Mouse (Mus musculus) megakaryocyte, embryonic 14.5 days (primary cell): ENCODE results near the gene Rorb.

ENCODE experiments used
- FLI1 ChIP-seq: IDR thresholded peaks from 2 replicates; pipeline ENCODE4 v1.6.1; 2012; ENCODE audit warnings: low read length, inconsistent platforms, mixed read lengths
- GATA1 ChIP-seq: IDR thresholded peaks from 3 replicates; pipeline ENCODE4 v1.6.1; 2012; ENCODE audit warnings: mixed read lengths, low read length, inconsistent platforms, borderline replicate concordance

DNA sequence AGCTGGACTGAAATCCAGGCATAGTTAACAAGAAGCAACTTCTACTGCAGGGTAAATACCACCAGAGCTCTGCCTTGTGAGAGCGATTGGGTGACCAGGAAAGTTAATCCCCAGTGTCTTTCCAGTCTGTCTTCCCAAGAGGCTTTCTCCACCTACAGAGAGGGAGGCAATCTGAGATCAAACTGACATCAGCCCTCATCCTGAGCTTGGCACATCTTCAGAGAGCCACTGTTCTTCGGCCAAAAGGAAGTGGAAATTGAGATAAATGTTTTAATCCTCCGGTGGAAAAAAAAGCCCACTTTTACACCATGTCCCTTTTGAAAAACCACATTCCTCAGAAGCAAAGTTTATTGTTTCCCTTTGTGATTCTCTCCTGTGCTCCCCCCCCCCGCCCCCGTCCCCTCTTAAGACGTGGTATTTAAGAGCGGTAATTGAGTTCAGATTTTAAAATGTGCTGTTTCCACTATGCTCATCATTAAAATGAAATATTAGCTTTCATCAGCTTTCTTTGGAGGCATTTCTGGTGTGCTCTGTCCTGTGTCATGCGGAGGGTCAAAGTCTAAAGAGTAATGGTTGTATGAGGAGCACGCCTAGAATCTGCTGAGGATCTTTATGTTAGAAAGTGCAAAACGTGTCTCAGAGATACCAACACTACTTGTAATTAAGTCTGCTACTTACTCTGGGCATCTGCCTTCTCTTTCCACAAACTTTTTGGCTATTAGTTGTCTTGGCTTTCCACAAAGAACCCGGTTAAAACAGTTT is 223.2 kb downstream of the Rorb start:
- TF ChIP-seq FLI1, result no peak
- TF ChIP-seq GATA1, result no peak
